Mouse (Mus musculus) c-Kit-positive CD71-positive TER-119-negative erythroid progenitor cells, embryonic 14.5 days (primary cell): Measurements from ENCODE around the gene Wdr5.

ENCODE experiments used
- DNase-seq: peaks from one replicate; pipeline ENCODE4 v3.0.0-alpha.2; 2013; ENCODE audit warnings: low read depth

The Wdr5 gene

DNA sequence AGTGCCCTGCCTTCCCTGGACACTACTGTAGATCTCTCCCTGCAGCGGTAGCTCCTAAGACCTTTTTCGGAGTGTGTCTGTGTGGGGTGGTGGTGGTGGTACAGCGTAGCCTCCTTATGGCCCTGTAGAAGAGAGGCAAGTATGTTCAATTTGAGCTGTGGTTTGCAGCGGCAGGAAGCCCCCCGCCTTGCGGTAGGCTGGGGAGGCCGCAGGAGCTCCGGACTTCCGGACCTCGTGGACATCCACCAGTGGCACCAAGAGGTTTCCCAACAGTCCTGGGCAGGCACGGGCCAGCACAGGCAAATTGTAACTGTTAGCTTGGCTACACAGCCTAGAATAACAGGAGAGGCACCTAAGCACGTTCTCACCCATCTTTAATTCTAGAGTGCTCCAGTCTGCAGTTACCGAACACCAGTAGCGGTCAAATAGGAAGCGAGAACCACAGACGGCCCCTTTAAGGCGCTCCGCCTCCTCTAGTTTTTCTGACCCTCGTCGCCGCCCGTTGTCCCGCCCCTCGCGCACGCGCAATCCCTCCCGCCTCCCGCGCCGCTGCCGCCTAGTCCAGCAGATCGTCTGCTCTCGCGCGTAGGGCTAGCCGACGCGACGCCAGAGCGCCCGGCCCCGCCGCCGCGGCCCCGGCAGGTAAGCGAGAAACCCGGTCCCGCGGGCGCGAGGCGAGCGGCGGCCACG lies at the start of gene Wdr5:
Gene Wdr5, plus strand, starts transcription at position 519 of the 690 bp plus-strand sequence.
- DNase-seq = peak; percentile 80

DNA sequence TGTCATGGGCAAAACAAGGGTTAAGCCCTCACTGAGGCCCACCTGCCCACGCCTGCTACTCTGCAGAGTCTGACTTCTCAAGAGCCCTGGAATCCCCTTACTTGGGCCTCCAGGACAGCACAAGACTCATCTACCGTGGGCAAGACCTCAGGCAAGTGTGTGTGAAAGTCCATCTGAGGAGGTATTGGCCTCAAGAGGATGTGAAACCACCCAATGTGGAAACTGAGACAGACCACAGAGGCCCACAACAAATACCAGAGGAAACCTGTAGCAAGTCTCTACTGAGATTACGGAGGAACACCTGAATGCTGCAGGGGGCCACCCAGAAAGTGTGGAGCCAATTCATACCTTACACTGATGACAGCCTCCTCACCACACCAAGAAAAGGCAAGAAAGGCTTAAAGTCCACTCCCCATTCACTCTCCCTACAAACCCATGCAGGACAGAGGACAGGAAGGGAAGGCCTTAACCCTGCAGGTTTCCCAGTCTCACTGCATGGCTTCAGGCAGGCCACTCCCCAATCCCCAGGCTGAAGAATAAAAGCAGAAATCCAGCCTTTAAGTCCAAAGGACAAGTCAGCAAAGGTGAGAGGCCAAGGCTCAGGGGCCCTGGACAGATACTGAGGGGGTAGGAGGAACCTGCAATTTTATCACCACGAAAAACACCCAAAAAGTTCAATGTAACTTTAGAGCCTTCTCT lies 45.5 kb upstream of the Wdr5 start:
- DNase-seq = no peak

DNA sequence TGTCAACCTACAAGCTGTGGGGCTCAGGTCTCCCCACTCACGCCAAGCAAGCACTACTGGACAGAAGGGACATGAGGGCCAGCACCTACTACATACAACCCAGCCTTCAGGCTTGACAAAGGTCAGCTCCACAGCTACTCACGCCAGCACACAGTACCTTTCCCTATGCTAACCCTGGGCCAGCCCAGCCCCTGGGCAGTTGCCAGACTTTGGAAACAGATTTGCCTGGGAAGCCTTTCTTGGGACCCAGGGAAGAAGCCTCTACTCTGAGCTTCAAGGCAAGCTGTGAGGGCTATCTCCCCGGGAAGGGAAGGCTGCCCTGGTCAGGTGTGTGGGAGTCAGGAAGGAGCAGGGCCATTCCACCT lies 45.0 kb upstream of the Wdr5 start:
- no peak for DNase-seq

DNA sequence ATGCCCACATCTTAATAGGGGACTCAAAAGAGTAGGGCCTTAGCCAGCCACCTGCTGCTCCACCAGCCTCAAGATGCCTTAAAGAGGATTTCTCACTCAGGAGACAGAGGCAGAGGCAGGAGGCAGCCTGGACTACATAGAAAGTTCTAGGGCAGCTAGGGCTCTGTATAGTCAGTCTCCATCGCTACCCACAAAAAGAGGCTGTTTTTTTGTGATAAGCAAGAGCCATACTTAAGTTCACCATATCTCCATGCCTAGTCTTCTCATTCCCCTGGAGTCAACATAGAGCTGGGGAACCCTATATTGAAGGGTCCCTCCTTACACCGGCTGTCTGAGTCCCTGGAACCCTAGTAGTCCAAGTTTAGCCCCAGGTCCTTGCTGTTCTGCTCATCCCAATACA lies 44.4 kb upstream of the Wdr5 start:
- DNase-seq = peak; percentile 51

DNA sequence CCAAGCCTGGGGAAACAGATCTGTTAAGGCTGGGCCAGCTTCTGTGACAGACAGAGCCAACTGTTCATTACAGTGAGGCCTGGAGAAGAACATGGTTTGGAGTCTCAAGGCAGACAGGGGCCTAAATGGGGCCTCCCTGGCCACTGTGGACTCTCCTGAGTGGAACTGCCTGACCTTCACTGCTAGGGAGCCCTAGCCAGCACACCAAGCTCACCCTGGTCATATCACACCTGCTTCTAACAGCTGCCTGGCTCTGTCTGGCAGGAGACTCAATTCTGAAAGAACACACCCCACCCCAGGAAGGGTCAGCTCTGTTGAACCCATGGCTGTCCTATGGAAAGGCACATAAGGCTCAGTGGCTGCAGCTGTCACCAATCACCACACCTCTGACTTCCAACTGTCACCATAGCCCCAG lies 43.8 kb upstream of the Wdr5 start:
- DNase-seq = no peak

DNA sequence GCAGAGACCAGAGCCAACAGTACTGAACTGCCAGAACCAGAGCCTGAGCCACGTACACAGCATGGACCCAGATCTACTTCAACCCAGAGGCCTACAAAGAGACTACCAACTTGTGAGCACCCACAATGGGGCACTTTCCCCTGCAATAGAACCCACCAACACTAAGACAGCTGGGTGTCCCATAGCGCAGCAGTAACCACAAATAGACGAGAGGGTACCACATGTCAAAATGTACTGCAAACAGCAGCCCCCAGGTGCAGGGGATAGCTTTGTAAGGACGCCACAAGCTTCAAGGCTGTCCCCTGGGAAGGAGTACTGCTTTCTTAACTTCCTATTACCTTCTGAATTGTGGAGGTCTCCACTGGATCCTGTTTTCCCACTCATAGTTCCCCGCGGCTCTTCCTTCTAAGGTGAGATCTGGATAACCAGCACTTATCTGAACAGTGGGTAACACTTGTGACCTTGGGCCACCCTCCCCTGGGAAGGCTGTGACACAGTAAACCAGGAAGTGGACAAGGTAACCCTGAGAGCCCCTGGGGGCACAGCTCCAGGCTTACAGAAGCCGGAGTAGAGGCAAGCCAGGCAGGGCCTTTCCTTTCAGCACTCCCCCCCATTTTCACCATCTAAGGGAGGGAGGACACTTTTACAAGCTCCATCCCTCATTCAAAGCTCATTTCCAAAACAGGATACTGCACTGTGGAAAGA lies 41.7 kb upstream of the Wdr5 start:
- DNase-seq = no peak

DNA sequence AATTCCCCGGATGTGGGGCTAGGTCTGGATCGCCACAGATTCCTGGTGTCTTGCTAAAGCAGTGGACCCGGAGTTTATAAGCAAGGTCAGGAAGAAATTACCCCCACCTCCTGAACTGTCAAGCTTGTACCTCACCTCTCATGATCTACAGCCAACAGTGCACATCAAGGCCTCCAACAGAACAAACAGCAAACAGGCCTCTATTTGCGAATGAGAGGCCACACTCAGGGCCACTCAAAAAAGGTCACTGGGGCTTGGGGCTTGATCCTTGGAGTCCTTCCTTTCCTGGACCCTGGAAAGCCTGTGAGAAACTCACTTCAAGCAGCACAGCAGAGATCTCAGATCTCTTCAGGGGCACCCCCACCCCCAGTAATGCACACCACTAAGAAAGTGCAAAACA lies 41.0 kb upstream of the Wdr5 start:
- no peak for DNase-seq

DNA sequence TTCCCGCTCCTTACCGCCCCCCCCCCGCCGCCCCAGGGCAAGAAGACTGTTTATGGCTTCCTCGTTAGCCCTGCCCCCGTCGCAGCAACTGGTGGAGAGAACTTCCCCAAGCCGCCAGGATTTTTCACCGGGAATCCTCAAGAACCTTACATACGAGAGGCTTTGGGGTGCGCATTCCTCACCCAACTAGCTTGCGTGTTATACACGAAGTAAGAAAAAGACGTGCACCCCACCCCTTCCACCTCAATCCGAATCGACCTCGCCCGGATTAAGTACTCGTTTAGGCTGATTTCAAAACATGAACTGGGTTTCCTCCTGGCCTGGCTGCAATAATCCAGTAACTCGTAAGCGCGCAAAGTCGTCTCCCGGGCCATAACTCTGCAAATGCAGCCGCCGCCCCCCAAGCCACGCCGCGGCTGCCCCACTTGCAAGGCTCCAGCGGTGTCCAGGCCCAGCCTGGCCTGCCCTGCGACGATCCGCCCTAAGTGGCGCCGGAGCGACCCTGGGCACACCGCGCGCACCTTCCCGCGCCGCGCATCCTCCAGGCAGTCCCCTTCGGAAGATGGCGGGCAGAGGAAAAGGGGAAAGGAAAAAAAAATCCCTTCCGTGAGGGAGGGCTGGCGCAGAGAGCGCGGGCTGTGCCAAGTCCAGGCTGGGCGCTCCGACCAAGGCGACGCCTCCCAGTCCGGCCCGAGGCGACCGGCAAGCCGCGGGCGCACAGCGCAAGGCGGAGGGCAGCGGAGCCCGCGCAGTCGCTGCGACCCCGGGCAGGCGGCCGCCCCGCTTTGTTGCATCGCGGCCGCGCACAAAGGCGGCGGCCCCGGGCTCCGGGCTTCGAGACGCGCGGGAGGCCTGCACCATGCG lies 40.1 kb upstream of the Wdr5 start:
- DNase-seq = no peak

DNA sequence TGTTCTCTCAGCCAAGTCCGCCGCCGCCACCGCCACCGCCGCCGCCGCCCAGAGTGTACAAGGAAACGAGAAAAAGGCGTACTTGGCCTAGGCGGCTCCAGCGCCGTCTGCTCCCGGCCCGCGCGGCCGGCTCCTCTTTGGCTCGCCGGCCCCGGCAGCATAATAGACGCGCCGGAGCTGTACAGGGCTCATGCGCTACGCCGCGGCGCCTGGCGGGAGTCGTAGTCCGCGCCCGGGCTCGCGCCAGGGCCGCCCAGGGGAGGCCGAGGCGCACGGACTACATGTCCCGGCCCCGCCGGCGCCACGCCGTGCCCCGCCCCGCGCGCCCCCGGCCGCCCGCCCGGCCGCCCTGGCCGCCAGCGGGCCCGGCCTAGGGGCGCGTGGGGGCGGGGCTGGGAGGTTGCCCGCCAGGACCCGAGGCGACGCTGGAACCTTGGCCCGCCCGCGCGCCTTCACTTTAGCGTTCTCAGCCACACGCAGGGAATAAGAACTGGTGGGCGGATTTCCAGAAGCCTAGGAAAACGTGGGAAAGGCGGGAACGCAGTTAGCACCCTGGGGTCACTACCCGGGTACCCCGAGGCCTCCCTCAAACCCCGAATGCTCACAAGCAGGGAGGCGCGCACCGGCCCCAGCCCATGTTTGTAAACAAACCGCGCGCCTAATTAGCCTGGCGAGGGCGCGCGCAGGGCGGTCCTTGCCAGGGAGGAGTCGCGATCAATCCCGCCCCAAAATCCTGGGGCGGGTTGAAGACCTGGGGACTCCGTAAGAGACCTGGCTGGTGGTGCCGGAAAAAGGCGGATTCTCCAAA lies 39.3 kb upstream of the Wdr5 start:
- DNase-seq = peak; percentile 85

DNA sequence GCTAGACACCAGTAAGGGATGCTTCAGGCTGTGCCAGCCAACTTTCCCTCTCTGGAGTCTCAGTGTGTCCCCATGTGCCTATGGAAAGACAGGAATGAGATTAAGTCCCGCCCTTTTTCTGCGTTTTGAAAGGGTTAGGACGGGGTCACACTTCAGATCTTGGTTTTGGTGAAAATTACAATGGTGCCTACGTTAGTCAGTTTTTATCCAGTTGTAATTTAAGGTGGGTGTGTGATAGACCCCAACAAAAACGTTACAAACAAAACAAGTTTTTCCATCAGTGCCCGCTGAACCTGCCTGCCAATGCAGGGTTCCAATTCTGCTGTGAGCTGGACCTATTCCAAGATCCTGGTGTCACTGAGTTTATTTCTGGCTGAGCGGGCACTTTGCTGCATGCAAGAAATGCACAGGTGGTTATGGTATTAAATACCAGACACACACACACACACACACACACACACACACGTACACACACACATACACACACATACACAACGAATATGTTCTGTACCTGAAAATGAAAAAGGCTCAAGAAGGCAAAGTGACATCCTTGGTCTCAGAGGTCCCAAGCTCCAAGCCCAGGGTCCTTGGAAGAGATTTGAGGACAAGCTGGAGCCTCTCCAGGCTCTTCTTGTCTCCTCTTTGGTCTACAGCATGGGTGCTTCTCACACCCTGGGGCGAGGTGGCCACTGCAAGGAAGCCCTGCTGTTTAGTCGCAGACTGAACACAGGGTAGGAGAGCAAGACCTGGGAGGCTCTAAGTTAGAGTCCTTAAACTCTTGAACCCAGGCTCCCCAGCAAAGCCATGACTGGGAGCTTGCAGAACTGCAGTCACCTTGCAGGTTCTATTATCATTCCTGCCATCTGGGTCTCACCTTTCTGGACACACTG lies 38.4 kb upstream of the Wdr5 start:
- DNase-seq = no peak

DNA sequence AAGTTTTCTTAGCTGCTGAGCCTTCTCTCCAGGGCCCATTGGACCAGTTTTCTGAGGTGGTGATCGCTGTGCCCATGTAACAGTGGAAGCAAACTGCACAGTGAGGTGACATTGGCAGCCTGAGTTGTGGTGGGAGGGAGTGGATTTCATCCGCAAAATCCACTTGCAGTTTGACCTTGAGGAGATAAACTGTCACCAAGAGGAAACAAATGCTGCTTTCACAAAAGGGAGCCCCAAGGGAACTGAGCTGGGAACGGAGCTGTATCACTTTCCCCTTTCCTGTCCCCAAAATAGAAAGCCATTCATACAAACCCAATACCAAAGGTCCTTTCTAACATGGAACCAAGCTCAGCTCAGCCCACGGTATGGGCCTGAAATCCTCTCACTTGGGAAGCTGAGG lies 35.1 kb upstream of the Wdr5 start:
- DNase-seq = no peak

DNA sequence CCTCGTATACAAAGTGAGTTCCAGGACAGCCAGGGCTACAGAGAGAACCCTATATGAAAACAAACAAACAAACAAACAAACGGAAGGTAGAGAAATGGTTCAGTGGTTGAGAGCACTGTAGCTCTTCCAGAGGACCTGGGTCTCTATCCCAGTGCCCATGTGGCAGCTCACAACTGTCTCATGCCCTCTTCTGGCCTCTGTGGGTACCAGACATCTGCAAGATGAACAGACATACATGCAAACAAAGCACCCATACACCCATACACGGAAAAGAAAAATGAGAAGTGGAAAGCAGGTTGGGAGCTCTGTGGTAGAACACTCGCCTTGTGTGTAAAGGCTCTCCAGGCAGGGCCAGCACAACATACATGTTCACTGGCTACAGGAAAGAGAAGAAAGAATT lies 34.6 kb upstream of the Wdr5 start:
- no peak for DNase-seq

DNA sequence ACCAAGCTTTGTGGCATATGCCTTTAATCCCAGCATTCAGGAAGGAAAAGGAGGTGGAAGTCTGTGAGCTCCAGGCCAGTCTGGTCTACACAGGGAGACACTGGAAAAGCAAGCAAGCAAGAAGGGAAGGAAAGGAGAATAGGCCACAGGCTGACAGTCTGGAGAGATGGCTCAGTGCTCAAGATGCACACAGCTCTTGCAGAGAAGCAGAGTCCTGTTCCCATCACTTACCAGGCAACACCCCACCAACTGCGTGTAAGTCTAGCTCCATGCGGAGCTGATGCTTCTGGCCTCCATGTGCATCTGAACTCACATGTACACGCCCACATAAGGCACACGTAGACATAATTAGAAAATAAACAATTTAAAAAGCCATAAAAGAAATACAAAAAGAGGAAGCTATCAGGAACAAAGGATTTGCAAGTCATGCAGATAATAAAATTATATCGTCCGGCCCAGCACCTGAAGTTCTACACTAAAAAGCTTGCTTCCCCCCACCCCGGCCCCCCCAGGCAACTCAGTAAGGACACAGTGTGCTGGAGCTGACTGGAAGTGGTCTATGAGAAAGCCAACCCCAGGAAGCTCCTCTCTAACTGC lies 32.6 kb upstream of the Wdr5 start:
- no peak for DNase-seq

DNA sequence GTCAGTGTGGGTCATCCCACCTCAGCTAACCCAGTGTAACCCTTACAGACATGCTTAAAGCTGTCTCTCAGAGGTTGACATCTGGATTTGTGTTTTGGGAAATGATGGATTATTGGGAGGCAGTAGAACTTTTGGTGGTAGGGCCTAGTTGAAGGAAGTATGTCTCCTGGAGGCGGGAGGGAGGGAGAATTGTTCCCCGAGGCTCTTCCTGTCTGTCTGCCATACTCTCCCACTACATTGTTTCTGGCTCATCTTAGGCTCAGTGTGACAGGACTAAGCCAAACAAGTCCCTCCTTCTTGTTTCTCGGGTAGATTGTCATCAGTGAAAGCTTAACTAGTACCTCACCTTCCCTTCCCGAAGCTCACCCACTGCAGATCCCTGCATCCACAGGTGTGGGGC lies 28.2 kb upstream of the Wdr5 start:
- no peak for DNase-seq

DNA sequence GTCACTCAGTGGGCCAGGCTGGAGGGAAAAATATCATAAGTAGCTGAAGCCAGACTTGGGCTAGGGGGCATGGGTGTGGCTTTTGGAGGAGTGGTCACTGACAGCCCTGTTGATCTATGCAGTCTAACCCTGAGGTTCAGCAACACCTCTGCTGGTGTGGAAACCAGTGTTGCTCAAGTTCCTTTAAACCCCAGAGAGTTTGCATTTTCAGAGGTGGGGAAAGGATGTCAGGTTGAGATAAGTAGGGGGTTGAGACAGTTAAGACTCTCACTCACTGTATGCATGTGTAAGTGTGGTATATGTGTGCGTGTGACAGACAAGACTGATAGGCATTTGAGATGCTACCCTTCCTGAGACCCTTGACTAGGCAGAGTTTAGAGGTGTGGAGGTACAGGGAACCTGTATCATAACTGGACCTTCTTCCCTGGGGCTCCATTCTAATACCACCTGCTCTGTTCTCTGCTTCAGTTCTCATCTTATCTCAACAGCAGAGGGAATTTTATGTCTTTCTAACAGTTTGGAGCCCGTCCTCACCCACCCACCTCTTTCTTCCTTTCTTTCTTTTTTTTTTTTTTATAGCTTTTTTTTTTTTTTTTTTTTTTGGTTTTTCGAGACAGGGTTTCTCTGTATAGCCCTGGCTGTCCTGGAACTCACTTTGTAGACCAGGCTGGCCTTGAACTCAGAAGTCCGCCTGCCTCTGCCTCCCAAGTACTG lies 27.5 kb upstream of the Wdr5 start:
- DNase-seq = no peak

DNA sequence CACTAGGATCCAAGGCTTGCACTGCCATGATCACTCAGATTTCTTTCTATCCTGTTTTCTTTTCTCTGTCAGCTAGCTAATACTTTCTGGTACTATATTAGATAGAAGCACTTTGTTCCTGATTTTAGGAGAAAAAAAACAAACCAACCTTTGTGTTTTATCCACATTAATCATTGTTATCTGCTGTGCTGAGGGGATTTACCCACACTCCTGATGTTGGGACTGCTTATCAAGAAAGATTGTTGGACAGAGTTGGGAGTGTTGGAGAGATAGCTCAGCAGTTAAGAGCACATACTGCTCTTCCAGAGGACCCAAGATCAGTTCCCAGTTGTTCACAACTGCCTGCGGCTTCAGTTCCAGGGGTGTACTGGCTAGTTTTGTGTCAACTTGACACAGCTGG lies 26.6 kb upstream of the Wdr5 start:
- no peak for DNase-seq

DNA sequence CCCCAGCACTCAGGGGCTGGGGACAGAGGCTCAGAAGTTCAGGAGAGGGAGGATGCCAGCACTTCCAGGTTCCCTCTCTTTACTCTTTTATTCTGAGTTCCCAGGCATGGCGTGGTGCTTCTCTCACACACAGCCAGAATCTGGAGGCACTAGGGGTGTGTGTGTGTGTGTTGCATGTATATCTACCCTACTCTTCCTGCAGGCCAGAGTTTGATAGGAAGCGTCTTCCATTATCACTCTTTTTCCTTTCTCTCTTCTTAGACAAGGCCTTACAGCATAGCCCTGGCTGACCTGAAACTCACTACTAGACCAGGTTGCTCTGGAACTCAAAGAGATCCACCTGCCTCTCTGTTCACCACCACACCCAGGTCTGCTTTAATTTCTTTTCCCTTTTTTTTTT lies 24.0 kb upstream of the Wdr5 start:
- no peak for DNase-seq

DNA sequence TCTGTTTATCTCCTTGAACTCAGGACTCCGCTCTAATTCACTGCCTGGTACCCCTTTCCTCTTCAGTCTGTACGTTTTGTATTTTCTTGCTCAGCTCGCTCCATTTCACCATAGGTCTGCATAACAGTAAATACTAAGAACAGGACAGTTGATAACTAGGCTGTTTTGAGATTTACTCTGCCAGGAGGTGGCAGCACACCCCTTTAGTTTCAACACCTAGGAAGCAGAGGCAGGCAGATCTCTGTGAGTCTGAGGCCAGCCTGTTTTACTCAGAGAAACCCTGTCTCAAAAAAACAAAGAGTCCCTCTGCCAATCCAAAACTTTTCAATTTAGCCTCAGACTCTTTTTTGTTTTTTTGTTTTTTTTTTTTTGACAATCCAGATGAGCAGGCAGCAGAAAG lies 21.0 kb upstream of the Wdr5 start:
- DNase-seq = no peak

DNA sequence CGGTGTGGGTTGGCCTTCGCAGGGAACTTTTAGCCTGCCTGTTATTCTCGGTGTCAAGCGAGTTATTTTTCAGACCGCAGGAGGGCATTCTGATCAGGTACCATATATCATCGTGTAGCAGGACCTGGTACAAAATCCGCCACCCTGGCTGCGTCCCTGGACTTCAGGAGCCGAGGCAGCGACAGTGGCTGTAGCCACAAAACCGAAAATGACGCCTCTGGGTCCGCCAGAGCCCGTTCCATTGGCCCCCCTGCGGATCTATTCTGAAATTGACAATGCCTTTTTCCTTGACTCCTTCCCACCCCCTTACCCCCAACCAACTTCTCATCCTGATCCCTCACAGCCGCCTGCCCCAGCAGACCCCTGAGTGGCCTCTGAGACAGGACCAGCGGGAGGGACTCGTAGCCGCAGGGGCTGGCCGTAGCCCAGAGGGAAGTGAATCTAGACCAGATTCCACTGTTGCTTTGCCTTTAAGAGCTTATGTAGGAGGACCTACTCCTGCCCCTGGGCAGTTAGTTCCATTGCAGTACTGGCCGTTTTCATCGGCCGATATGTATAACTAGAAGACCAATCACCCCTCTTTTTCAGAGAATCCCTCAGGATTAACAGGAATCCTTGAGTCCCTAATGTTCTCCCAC lies 18.4 kb upstream of the Wdr5 start:
- DNase-seq = no peak
